In the genomic region with DNA sequence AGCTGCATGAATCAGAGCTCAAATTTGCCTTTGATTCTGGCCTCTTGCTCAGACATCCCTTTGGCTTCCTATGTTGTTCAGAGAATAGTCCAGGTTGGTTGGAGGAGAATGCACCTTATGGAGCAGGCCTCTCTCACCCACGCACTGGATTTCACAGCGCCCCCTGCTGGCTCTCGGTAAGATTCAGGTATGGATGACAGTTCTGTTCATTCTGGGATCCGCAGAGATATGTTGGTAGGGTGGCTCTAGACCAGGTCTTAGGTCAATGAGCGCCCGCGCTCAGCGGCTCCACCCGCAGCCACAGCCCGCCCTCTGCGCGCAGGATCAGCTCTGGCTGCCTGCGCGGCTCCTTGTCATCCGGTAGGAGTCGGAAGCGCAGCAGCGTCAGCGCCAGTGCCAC, we compare ENCODE assay signal across 7 mouse cellular contexts. TPM values are rescaled to one million over a fixed set of nuclear protein-coding genes. Genes with fewer than 3 reads are reported as not detected.
A peak's percentile ranks its signal among the peaks of the same experiment; 100 is the strongest.
DNase-seq lines count a peak whose midpoint lies in the region.

No protein-coding gene starts in this region.

- intact Hi-C loops in heart, postnatal 10 days (cut with DNase I), result no loop called here

- peak; percentile 89 for DNase-seq in ES-CJ7 (ENCODE audit: low read depth, low spot score)
- DNase-seq in adrenal gland, adult 2 months, result peak; percentile 54
- DNase-seq in embryo, embryonic 11 days, result peak; percentile 63
- DNase-seq in heart, postnatal 10 days, result peak; percentile 20 to 56
- DNase-seq in kidney, postnatal 4 days, result peak; percentile 74 to 76
- DNase-seq in lung, postnatal 4 days, result peak; percentile 33 to 53
- peak; percentile 62 for DNase-seq in right cerebral cortex, postnatal 4 days

RNA-seq across cellular contexts. Expression of gene Cyp4f14, which starts 11.9 kb away (rescaled TPM):
- 10 to 100 TPM in 1 of 2 experiments, 1 to 10 TPM in 1; 6.6 to 14.1 TPM for total RNA-seq in adrenal gland, adult 2 months (2021)
- polyA plus RNA-seq in adrenal gland, adult 2 months (2012; rRNA removed), result 12.9 and 17.9 TPM in 2 replicates
- total RNA-seq in heart, postnatal 10 days (2021), result not detected

RNA-seq across cellular contexts. Expression of gene Zfp870, which starts 13.8 kb away (rescaled TPM):
- 1 to 10 TPM; 7.4 to 8.4 TPM for total RNA-seq in adrenal gland, adult 2 months (2021)
- 0.33 and 0.43 TPM in 2 replicates for polyA plus RNA-seq in adrenal gland, adult 2 months (2012; rRNA removed)
- total RNA-seq in heart, postnatal 10 days (2021), result 10 to 100 TPM in 1 of 2 experiments, 1 to 10 TPM in 1; 10.0 to 10.7 TPM

RNA-seq across cellular contexts. Expression of gene Cyp4f13, which starts 42.0 kb away (rescaled TPM):
- 10 to 100 TPM; 55.3 to 71.1 TPM for total RNA-seq in adrenal gland, adult 2 months (2021)
- 80.1 and 92.0 TPM in 2 replicates for polyA plus RNA-seq in adrenal gland, adult 2 months (2012; rRNA removed)
- total RNA-seq in heart, postnatal 10 days (2021), result 10 to 100 TPM; 13.7 to 15.7 TPM

Comparison
In these comparisons a context has a peak if more than half of its experiments do, and no peak if none do; other contexts are left out.
1. Peak in every context shown above with its lines: DNase-seq.
2. DNase-seq: peak in every context shown above with its lines; median percentile 89 in ES-CJ7; 75 in kidney, postnatal 4 days; 63 in embryo, embryonic 11 days; 62 in right cerebral cortex, postnatal 4 days; 54 in adrenal gland, adult 2 months; 43 in lung, postnatal 4 days; 38 in heart, postnatal 10 days.
3. RNA of gene Cyp4f14, which starts 11.9 kb away (total RNA-seq): 6.6 to 14.1 TPM in adrenal gland, adult 2 months; not detected in heart, postnatal 10 days; every median in the first group is over 4 times any median in the second.